Mouse (Mus musculus) embryo, embryonic 10 days (tissue): ENCODE measurements around the gene Tnp2.

ENCODE experiments used
- DNase-seq: peaks from one replicate; pipeline ENCODE4 v3.0.0-alpha.2; 2015; ENCODE audit warnings: low spot score

Gene Tnp2

DNA sequence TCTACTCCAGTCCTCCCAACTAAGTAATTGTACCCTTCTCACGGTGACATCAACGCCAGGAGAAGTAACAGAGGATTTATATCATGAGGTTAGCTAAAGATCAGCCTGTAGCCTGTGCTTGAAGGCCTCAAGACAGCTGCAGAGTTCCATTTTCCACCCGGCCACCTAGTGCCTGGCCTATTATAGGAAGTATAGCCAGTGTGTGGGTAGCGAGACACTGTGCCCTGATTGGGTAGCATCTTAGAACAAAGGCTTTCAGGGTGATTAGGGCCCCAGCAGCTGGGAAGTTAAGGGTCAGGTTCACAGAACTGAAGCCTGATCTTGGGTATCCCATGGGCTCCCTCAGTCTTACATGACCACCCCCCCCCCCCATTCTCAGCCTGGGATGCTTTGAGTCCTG, 406 bp upstream of the Tnp2 start:
- no peak for DNase-seq

DNA sequence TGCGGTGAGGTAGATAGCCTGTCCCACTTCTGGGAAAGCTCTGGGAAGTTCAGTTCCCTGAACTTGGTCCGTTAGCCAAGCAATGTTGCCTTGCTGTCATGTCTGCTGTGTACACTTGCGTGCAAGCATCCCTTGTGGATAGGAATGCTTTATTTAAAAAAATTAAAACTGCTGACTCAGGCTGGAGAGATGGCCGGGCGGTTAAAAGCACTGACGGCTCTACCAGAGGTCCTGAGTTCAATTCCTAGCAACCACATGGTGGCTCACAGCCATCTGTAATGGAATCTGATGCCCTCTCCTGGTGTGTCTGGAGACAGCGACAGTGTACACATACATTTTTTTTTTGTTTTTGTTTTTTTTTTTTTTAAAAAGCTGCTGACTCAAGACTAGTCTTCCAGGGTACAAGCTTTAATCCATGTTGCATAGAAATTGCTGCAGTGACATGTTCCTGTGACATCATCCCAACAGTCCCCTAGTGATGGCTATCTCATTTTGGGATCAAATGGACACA, 857 bp downstream of the Tnp2 start:
- DNase-seq = no peak

DNA sequence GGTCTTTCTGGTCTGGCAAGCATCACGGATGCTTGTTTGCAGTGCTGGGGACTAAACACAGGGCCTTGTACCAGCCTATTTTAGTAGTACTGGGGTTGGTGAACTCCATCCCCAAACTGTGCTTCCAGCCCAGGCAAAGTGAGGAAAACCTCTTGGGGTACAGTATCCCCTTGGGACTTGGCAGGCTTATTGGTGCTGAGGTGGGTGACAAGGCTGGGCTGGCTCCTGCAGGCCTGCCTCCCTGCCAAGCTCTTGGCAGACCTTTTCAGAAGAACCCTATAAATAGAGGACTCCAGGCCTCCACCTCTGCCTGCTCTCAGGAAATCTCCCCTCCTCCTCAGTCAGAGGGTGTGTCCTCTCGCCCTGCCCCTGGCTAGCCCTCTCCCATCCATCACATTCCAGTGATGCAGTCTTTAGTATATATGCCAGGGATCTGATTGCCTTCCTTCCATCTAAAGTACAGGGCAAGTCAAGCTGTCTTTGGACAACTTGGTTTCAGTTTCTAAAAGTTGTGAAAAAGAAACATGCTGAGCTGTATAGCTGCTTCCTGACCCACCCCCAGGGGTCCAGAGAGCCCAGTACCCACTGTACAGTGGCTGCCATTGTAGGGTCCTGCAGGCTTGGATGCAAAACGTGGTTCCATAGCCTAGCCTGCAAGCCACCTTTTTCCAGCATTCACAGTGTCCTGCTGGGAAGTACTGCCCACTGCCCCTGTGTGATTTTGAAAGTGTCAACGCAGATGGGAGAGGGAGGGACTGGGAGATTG, 1.5 kb downstream of the Tnp2 start:
- no peak for DNase-seq

DNA sequence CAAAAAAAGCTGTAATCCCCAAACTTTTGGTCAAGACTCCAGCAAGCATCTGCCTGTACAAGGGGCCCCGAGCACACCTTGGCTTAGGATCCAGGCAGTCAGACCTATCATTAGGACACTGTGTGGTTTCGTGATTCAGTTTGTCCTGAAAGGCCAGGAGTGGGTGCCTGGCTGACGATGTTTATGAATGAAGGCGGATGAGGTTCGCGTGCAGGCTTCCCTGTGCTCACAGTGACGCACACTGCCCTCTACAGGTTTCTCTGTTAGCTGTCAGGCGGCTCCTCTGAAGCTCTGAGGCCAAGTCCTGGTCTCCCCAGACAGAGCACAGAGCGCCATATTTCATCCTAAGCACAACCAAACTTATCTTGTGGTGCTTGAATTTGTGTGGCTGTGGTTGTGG, 2.2 kb downstream of the Tnp2 start:
- peak; percentile 94 for DNase-seq

DNA sequence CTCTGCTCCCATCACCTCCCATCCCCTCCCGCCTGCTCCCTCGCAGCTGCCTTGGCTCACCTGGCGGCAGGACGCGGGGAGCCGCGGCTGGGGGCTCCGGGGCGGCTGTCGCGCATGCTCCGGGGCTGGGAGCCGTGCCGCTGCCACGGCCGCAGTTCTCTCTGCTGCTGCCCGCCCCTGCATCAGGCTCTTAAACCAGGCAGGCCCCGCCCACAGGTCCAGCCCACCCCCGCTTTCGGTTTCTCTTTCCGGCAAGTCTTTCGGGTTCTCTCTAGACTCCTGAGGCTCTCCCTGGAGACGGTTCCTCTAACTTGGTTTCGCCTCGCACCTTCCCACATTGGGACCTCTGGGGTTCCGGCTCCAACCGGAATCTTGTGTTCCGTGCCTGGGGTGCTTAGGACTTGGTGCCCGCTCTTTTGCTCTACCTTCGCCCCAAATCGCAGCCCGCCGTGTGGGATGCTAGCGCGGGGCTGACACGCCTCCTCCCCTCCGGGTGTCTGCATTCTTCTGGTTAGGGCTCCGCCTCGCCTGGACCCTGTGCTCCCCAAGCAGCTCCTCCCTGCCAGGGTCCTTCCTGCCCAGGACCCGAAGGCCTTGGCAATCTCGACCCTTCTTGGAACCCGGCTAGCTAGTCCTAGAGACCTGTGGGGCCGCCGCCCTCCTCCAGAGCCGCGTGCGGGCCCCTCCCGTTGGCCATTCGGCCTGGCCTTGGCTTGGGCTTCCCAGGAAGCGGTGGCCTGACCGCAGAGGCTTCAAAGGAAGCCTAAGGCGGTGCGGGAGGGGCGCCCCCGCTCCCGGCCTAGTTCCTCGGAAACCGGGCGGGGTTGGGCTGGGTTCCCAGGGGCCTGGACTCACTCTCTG, 2.9 kb downstream of the Tnp2 start, which contains the start of gene Socs1:
TSS of gene Socs1 (minus strand) at position 166 of the 861 bp plus-strand sequence.
- DNase-seq = peak; percentile 86

DNA sequence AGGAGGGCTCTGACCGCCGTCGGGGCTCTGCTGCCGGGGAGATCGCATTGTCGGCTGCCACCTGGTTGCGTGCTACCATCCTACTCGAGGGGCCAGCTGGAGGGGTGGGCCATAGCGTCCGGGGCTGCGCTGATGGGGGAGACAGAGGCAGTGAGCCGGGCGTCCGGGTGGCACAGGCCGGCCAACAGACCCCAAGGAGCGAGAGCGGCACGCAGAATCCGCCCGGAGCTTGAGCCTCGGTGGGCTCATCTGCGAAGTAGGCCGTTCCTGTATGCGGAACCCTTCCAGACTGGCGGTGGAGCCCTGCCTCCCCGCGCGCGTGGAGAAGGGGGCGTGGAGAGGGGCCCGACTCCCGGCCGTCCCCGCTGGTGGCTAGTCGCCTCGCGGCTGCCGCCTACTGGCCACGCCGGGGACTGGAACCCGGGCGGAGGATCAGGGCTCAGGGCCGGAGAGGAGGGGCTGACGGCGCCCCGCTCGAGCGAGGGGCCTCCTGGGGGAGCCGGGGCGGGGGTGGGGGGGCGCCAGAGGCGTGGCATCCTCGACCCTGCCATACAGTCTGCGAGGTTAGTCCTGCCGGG, 3.6 kb downstream of the Tnp2 start:
- peak; percentile 88 for DNase-seq

DNA sequence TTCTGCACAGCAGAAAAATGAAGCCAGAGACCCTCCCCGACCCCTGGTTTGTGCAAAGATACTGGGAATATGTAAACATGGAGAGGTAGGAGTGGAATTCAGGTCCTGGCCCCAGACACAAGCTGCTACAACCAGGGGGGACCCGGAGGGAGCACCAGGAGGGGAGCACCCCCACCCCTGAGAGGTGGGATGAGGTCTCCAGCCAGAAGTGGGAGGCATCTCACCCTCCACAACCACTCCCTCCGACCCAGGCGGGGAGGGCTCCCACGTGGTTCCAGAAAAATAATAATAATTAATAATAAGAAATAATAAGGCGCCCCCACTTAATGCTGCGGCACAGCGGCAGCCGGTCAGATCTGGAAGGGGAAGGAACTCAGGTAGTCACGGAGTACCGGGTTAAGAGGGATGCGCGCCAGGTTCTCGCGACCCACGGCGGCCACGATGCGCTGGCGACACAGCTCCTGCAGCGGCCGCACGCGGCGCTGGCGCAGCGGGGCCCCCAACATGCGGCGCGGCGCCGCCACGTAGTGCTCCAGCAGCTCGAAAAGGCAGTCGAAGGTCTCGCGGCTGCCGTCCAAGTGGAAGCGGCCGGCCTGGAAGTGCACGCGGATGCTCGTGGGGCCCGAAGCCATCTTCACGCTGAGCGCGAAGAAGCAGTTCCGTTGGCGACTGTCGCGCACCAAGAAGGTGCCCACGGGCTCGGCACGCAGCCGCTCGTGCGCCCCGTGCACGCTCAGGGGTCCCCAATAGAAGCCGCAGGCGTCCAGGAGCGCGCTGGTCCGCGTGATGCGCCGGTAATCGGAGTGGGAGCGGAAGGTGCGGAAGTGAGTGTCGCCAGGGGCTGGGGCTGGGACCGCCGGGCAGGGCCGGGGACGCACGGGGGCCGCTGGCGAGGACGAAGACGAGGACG, 4.3 kb downstream of the Tnp2 start:
- peak; percentile 54 for DNase-seq

DNA sequence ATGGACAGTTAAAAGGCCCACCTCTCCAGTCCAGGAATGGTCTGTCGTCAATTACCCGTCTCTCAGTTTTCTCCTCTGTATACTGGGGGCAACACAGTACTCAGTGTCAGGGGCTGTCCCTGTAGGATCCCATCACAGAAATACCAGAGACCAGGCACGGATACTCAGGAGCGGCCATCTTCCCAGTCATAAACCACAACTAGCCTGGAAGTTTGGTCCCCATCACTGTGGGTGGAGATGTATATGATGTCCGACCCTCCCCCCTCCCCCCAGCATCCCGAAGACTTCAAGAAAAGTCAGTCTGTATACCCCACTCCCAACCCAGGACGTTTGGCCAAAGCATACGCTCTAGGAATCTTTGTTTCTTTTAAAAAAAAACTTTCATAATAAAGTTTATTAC, 5.0 kb downstream of the Tnp2 start:
- DNase-seq = no peak

DNA sequence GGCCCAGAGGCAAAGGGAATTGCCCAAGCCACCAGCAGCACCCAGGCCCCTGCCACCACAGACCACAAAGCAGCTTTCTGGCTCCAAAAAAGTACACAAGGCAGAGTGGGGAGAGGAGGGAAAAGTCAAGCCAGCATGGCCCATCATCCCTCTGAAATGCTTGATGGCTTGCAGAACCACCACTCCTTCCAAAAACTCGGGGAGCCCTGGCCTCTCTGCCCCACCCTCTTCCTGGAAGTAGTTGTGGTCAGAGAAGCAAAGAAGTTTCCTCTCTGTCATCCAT, 5.4 kb downstream of the Tnp2 start:
- no peak for DNase-seq

DNA sequence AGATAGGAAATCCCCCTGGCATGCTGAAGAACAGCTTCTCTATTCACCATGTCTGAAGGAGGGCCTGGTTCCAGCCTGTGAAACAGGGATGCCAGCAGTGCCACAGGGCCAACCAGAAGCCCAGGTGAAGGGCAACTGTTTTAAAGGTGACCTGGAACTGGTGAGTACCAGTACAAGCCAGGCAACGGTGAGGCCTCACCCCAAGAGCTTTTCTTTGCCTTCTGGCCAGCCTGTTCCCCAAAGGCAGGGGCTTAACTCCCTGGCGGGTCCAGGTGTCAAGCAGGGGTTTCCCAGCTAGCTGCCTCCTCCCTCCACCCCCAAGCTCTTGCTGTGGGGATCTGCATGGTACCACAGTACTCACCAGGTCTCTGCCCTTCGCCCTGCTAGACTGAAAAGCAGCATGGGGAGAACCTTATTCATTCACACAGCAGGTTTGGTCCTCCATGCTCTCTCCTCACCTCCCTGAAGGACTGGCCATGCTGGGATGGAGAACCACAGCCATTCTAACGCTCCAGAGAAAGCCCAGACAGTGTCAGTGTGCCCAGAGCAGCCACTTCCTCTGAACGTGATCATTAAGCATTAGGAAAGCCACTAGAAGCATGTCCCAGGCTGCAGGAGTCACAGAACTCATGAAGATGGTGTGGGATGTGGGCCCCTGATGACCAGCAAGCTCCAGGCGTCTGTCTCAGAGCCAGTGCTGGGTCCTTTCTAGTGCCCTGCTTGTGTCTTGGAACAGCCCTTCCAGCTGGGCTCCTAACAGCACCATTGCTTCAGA, 5.9 kb downstream of the Tnp2 start:
- DNase-seq = no peak

DNA sequence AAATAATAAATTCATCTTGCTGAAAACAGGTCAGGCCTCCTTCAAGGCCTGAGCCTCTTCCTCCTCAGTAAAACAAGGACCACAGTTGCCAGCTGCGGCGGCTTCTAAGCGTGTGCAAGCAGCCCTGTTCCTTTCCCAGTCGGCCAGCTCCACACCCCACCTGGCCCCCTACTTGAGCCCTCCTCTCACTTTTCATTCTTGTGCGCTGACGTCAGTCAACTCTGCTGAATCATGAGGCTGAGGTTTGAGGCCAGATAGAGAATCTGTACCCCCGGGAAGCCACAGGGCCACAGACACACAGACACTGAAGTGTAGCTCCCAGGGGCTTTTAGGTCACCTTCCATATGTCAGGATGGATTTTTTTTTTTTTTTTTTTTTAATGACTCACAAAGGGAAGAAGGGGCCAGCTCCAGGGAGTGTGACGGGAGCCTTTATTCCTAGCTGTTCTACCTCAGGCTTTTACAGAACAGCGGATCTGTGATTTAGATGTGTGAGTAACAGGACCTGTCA, 6.5 kb downstream of the Tnp2 start:
- no peak for DNase-seq

DNA sequence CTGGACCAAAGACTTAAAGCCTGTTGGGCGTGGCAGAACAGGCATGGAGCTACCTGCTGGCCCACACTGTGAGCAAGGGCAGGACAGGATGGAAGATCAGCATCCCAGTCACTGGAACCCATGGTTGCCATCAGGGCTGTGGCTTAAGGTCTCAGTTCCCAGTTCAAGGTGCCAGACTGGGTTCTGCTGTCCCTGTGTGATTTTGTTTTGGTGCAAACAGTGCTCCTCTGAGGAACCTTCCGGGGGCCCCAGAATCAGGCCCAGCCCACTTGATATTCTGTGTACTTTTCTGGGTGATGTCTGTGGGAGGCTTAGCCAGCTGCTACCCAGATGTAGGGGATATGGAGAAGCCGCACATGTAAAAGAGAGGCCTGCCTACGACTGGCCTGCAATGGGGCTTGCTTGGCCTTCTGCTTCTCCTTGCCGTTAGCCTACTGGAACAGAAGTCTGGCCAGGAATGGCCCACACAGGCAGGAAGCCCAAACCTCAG, 7.8 kb downstream of the Tnp2 start:
- DNase-seq = no peak

DNA sequence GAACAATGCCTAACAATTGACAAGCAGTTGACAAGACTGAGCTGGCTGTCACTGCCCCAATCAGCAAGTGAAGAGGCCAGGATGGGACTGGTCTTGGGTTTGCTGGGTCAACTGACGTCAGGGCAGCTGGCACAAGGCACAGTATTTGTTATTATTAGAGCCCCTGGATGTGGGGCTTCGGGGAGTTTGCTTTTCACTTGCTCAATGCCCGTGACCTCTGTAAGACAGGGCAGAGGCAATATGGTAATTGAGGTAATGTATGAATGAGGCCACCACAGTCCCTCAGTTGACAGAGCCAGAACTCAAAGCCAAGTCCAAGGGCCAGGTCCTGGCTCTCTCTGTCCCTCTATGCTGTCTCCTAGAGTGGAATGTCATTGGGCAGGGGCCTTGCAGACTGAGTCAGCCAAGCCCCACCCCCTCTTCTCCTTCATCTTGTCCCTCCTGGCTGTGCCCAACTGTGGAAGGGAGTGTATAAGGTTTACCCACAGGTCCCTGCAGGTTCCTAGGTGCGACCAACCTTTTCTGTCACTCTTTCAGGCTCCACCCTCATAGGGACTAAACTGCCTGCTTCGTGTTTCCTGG, 10.8 kb downstream of the Tnp2 start:
- no peak for DNase-seq

DNA sequence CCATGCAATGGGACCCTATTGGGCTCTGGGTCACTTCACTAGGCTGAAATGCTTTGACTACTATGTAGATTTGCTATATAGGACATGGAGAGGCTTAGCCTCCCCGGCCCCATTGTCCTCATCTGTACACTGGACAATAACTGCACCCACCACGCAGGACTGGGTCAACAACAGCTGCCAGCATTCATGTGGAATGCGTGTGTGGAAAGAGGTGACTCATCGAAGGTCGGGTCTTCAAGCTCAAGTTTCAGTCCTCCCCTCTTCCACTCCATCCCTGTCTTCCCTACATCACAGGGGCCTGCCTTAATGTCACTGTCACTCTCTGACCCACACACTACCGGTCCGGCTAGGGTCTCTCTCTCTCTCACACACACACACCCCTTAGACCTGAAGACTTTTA, 12.1 kb downstream of the Tnp2 start:
- no peak for DNase-seq

DNA sequence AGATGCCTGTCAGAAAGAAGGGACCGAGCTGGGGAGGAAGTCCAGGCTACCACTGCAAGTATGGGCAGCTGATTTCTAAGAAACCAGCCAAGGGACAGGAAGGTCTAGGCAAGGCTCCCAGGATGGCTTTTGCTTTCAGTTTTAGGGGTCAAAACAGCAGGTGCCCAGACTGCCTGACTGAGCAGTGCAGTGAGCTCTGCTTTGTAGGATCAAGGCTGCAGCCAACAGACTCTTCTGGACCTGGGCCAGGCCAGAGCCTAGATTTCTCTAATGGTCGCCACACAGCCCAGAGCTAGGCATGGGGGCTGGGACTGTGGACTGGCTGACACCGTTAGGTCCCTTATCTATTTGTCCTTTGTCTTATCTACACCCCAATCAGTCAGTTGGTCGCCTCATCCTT, 13.7 kb downstream of the Tnp2 start:
- DNase-seq = no peak

DNA sequence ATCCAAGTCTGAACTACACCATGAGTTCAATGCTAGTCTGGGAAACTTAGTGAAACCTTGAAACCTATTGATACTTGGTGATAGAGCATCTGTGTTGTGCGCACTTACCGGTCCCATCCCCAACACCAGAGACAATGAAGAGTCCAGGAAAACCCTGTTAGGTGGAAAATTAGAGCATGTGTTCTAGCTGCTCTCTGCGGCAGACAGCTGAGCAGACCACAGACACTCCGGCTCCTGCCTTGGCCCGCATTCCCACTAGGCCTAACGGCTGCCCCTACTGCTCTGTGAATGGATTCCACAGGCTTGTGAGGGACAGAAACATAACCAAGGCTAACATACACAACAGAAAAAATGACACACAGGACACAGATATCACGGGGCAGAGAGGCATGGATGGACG, 14.9 kb downstream of the Tnp2 start:
- DNase-seq = no peak

DNA sequence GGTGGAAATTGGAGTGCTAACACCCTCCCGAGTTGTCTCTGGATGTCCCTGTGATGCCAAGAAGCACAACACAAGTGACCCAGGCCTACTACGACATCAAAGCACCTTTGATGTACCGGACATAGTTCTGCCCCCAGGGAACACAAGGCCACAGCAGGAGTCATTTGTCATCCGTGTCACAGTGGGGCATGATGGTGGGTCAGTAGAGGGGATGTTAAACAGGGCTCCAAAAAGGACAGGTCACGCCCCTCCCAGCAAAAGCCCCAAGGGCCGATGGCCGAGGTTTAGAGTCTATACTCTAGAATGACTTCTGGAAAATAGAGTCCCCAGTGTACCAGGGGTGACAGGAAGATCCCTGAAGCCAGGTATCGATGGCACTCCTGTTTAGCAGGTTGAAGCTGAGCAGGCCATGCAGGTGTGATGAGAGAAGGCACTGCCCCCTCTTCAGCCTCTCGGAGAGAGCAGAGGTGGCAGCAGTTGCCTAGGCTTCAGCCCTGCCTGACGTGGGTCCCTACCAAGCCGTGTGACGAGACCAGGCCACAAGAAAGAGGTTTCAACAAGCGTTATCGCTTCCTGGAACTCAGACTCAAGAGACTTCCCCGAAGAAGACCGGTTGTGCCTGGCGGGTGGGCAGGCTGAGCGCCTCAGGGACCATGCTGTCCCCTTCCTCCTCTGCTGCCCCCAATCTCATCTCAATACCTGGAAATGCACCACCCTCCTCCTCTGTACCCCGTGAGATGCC, 16.5 kb downstream of the Tnp2 start:
- DNase-seq = peak; percentile 28

DNA sequence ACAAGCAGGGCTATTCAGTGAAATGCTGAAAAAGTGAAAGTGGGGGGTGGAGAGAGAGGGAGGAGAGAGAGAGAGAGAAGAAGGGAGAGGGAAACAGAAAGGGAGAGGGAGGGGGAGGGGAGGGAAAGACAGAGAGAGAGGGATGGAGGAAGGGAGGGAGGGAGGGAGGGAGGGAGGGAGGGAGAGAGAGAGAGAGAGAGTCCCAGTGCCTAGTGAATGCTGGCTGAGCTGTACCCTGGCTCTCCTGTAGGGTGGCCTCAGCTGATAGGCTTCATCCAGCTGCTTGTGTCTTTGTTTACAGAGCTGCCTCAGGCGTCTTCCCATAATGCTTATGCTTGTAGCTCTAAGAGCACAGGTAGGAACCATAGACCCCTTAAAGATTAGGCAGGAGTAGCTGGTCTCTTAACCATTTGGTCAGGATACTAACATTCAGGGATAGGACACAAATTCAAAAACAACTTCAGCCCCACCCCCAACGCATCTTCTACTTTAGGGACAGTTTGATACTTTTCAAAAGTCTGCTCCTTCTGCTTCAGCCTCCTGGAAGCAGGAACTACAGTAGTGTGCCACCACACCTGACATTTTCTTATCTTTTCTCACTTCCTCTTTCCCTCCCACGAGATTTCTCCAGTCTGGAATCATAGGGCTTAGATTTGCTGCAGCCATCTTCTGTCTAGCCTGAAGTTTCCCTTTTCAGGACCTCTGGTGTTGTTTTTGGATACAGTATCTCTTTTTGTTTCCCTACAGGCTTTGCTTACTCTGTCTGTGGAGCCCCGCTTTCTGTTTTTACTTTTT, 17.7 kb downstream of the Tnp2 start:
- no peak for DNase-seq

DNA sequence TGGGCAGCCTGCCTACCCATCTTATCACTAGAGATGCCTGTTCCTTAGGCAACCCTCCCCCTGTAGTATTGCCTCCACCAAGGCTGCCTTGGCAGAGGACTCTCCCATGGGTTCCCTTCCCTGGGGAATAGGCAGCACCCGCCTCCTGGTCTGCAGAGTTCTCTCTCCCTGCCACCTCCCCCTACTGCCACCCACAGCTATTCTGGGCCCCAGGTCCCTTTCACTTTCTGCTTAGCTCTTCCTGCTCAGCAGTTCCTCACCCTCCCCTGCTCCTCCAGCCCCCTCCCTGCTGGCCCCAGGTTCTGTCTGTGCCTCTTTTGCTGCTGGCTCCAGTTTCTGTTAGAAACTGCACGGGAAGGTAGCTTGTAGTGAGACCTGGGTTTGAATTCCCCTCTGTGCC, 18.8 kb downstream of the Tnp2 start:
- DNase-seq = no peak
